Mouse (Mus musculus) thymus, postnatal 25 days (tissue): ENCODE results near the gene Clca3a1.

Source experiments
- DNase-seq: peaks from one replicate; pipeline ENCODE4 v3.0.0; 2022

Clca3a1 gene

DNA sequence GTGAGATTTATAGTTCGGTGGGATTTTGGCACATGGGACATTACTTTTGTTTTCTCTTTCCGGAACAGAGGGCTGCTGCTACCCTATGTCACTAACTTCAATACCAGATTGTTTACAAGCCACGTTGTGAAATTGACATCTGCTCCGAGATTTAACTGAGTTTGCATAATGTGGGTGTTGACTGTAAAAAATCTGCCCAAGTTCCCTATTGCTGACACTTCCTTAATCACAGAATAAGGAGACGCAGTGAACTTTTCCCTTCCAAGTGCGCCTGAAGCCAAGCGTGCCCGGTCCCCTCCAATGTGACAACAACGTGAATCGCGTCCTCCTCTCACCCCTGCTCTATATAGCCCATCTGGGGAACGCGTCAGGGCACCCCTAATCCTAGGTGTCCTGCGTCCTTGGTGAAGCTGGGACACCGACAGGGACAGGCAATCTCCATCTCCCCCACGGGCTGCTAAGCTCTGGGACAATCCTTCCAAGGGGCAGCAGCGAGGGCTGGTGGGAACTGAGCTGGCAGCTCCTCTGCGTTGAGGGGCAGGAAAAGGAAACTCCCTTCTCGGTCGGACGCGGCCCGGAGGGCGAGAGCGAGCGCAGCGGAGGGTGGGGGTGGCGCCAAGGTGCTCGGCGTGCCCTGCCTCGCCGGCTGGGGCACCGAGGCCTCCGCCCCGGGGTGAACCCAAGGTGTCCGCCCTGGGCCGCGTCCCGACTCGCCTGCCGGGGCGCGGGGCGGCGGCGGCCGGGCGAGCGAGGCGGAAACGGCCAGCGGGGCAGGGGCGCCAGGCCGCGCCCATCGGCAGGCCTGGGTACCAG lies 41.5 kb downstream of the Clca3a1 start:
- peak; percentile 83 for DNase-seq

DNA sequence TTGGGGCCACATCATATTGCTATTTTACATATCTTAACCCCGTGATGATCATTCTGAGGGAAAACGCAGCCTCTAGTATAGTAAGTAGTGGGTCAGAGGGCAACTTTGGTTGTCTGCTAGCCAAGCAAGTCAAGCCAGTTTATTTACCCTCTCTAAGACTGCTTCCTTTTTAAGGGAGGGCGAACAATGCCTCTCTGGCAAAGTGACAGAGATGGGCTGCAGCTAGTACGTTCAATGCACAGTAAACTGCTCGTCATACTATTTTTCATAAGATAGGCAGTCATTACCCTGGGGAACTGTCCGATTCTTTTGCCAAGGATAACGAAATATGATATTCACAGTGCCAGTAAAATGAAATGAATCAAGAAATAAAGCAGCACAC lies 42.1 kb downstream of the Clca3a1 start:
- DNase-seq: no peak

DNA sequence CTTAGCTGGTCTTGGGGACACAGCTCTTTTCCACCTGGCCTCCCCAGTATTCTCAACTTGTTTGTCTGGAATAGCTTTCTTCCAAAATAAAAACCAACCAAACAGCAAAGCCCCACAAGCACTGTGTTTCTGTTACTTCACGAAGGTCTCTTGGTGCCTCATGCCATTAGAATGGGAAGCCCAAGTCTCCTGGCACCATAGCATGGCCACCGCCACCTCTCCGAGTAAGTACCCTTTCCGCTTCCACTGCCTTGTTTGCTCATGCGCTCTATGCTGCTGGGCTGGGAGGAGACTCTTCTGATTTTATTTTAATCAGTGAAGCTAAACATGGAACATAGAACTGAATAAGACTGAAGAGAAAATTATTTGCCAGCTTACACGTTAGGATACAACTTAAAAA lies 42.9 kb downstream of the Clca3a1 start:
- no peak for DNase-seq

DNA sequence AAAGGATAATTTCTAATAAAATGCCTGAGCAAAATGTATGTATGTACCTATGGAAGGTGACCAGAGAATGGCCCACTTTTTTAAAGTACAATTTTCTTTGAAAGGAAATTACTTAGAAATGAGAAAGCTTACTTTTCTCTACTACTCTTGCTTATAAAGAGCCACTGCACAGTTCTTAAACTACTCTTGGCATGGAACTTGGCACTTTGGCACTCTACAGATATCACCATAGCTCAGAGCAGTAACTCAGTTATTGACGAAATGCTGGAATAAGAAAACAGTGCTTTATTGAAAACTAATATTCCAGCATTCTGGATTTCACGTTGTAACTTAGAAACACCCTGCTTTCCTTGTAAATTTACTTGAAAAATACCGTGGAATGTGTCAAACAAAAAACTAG lies 43.7 kb downstream of the Clca3a1 start:
- no peak for DNase-seq

DNA sequence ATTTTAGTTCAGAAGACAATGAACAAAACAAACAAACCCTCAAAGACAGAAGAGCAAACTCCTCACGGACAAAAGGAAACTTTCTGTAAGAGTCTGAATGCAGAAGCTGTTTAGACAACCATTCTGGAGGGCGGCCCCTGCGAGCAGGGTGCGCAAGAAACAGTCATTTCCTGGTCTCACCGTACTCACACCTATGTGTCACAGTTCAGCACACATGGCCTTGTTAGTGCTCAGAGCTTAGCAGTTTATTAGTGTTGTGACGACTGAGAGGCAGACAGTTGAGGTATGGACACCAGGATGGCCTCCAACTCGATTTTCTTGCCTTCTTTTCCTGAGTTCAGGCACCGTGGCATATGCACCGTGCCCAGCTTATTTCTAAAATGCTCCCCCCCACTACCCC lies 44.9 kb downstream of the Clca3a1 start:
- no peak for DNase-seq

DNA sequence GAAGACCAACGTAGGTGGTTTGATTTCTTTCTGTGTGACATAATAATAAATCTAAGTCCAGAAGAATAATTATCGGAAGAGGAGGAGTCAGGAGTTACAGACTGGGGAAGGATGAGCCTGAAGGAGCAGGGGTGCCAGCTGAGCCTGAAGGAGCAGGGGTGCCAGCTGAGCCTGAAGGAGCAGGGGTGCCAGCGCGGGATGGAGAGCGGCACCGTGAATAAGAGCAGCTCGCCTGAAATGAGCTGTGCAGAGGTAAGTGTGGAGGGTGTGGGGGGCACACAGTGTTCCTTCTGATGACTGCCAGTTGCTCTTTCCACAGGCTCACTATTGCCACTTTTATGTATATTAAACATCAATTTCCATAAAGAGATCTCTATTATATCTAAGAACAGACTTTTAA lies 45.7 kb downstream of the Clca3a1 start:
- DNase-seq: no peak

DNA sequence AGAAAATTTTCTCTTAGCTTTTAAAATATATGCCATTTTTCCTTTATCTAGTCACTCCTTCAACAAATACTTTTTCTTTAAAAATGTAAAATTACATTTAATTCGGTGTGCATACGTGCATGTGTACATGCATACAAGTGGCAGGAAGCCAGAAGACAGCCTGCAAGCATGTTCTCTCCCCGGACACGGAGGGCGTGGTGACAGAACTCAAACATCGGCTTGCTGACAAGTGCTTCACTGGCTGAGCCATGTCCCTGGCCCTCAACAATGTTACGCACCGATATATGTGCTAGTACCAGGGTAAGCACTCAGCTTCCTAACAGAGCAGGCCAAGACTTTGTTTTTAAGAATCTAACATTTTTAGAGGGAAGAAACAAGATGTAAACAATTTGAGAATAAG lies 46.2 kb downstream of the Clca3a1 start:
- DNase-seq: no peak

DNA sequence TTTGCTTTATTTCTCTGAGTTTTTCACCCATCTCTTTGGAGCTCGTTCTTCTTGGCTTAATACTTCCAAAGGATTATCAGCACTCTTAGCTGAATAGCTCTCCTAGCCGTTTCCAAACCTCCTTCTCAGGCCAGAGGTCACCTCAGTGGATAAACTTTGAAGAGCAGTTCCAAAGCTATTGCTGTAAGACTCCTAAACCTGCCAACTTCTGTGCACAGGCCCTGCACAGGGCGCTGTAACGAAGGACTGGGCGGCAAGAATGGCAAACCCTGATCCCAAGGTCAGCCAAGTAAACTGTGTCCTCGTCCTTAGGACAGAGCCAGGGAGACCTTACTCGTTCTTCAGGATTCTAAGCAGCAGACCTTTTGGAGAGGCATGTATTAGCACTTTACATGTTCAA lies 46.7 kb downstream of the Clca3a1 start:
- no peak for DNase-seq

DNA sequence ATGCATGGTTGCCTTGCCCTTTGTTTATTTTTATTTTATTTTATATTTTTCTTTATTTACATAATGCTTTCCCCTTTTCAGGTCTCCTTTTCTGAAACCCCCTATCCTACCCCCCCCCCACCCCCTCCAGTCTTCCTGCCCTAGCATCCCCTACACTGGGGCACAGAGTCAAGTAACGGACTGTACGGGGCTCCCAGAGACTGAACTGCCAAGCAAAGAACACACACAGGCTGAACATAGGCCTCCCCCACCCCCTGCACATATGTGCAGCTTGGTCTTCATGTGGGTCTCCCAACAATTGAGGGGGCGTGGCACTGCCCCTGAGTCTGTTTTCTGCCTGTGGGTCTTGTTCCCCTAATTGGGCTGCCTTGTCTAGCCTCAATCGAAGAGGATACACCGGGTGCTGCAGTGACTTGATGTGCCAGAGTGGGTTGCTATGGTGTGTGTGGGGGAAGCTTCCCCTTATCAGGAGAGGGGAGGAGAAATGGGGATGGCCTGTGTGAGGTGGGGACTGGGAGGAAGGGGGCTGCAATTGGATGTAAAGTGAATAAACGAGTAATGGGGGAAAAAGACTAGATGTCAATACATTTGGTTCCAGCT lies 49.1 kb downstream of the Clca3a1 start:
- DNase-seq: no peak

DNA sequence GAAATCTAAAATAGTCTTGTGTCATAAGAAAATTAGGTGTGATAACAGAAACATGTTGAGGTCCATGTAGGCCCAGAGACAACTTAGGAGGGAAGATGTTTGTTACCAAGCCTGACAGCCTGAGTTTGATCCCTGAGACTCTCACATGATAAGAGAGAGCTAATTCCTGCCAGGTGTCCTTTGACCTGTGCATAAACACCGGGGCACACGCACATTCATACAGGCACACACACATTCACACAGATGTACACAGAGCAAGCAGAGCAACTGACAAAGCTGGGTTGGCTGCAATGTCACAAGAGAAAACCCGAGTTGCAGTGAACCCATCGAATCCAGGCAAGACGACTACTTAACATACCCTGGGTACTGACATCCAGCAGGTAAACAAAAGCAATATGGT lies 52.2 kb downstream of the Clca3a1 start:
- DNase-seq: no peak

DNA sequence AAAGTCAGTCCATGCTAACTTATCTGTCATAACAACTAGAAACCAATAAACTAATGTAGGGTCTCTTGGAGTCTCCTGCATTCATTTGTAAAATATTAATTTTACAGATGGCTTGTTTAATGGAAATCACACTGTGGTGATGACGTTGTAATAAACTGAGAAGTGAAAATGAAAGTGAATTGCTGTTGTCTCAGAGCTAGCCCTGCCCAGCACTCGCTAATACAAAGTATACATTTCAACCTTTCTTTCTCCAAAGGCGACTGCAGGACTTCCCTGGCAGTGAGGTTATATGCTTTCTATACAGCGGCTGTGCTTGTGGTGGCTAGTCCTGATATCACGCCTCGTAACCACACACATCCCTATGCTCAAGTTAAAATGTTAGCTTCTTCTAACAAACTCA lies 56.8 kb downstream of the Clca3a1 start:
- DNase-seq: no peak

DNA sequence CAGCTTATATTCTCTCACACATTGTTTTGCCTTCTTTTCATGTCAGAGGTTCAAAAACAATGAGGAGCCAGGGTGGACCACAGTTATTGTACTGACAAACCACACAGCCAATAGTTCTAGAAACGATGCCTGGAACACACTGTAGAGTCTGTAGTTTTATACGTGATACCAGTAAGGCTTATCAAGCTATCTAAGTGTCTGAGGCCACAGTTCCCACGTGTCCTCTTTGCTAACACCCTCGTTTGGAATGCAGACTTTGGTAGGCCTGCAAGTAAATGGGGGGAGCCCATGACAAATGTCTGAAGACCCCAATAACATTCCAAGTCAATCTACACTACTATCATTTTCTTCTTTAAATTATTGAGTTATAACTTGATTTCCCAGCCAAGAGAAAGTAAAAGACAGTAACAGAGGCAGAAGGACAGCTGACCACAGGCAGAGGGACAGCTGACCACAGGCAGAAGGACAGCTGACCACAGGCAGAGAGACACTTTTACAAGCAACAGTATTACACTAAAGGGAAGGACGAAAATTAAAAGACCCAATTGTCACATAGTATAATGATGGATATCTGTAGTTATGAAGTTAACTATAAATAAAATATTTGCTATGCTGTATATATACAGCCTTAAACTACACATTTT lies 61.9 kb downstream of the Clca3a1 start:
- no peak for DNase-seq

DNA sequence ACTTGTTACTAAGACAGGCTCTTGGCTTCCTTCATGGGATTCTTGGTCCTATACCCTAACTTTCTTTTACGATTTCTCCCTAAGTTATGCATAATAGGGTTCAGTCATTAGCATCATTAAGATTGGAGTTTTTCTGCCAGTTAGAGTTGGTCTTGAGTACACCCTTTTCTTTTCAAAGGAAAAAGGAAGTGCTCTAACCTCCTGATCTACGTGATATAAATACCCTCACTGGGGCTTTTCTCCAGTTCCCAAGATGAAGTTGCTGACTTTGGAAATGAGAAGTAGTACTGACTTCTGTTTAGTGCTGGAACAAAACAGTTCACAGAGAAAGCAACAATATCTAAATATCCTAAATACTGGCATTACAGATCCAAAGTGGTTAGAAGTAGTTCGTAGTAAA lies 62.8 kb downstream of the Clca3a1 start:
- DNase-seq: no peak

DNA sequence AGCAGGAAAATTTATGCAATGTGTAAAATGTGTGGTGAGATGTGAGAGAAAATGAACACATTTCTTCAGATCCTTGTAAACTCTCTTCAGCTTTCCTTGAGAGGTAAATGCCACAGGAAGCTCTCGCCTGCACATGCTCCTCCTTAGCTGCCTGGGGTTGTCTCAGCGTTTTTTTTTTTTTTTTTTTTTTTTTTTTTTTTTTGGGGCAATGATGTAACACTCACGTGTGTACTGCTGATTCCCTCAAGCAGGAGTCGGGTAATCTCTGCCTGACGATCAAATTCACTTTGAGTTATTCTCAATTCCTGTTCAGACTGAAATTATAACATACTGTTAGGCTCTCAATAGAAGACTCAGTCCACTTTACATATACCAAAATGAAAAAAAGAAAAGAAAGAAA lies 63.6 kb downstream of the Clca3a1 start:
- no peak for DNase-seq

DNA sequence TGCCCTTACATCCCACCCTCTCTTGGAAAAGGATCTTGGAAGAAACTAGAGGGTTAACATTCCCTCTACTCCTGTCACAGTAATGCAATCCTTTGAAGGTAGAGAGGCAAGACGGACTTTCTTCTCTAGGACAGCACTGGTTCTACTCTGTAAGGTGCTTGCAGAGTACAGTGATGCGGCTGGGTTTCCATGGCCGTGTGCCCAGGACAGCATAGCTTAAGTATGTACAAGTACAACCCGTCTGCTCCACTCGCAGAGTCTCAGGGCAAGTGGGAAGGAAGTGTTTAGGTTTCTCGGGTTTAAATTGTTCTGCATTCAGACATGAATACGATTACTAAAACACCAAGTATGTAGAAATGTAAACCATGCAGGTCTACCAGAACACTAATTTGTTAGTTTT lies 65.8 kb downstream of the Clca3a1 start:
- DNase-seq: no peak

DNA sequence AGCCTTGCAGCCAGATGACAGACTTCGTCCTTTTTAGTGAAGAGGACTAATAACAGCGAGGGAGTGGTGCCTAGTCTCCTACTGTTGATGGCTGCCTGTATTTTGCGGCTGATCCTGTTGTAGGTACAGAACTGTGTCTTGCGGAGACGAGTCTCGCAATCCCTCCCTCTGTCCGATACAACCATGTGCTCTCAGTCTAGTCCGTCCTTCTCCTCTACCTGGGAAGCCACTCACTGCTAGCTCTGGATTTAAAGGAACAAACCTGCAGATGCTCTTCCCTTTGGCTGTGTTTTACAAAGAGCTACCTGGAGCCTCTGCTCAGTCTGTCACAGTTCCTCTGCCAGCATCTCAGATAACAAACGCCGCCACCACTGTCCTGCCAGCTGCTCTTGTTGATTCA lies 66.7 kb downstream of the Clca3a1 start:
- no peak for DNase-seq

DNA sequence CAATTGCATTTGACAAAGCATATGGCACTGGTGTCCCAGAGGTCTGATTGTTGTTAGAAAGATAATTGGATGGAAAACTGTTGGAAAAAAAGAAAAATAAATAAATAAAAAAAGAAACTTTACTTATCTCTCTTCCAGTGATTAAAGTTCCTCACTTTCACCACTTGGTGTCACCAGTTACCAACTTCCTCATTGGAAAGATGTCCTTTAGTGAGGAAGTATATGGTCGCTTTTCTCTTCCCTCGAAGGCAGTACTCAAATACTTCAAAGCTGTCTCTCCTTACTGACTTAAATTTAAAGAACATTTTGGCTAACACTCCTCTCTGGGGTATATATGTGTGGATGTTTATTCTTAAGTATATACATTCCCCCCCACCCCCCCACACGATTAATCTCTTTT lies 68.7 kb downstream of the Clca3a1 start:
- DNase-seq: no peak

DNA sequence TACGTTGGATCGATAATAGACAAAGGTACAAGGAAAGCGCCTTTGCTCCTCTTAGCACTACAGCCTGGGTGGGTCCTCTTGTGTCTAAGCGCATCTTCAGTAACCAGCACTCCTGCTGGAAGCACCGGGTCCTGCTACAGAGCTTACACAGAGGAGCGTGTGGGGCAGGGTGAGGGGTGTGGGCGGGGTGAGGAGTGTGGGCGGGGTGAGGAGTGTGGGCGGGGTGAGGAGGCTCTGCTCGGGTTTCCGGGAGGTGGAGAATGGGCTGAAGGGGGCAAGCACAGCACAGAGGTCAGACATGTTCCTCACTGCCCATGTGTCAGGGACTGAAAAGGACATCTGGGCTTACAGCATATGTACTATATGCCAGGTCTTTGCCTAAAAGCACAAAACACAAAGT lies 71.5 kb downstream of the Clca3a1 start:
- no peak for DNase-seq

DNA sequence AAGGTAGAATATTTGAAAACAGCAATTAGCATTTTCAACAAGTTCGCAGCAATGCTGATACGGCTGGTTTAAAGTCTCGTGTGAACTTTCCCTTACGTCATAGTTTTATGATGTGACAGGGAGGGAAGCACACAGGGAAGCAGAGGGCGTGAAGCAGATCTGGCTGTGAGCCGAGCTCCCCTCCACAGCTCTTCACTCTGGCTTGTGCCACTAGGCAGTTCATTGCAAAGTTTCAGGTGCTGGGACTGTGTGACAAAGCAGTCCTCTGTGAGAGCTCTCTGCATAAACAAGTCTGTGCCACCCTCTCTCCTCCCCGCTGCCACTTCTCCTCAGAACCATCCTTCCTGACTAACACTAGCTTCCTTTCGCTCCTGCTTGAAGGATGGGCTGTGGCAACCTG lies 72.5 kb downstream of the Clca3a1 start:
- DNase-seq: no peak

DNA sequence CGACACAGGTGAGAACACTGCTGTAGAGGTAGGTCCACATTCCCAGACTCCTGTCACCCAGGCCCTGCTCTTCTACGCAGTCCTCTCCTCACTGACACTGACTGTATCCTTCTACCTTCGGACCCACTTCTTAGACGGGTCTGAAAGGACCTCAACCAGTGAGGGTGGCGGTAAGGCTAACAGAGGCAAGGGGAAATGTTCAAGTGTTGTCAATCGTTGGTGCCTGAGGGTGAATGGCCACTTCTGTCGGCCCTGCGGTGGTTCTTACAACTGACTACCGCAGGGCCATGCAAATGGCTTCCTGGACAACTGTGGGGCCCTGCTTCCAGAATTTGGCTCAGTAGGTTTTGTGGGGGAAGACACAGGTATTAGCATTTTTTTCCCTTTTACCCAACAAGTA lies 73.2 kb downstream of the Clca3a1 start:
- no peak for DNase-seq

DNA sequence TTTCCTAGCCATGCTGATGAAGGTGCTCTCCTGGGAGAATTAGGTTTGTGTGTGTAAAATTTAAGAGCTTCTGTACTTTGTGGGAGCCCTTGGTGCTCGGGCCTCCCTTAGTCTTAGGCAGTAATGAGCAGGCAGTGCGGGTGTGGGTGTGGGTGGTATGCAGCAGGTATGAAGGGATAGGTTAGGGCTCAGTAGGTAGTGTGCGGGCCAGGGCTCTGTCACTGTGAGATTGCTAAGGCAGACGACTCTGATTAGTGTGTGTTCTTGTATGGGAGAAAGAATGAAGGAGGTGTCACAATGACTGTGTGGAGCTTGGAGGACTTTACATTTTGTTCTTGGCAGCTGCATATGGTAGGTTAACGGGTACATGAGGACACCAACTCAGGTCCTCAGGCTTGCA lies 74.6 kb downstream of the Clca3a1 start:
- no peak for DNase-seq

DNA sequence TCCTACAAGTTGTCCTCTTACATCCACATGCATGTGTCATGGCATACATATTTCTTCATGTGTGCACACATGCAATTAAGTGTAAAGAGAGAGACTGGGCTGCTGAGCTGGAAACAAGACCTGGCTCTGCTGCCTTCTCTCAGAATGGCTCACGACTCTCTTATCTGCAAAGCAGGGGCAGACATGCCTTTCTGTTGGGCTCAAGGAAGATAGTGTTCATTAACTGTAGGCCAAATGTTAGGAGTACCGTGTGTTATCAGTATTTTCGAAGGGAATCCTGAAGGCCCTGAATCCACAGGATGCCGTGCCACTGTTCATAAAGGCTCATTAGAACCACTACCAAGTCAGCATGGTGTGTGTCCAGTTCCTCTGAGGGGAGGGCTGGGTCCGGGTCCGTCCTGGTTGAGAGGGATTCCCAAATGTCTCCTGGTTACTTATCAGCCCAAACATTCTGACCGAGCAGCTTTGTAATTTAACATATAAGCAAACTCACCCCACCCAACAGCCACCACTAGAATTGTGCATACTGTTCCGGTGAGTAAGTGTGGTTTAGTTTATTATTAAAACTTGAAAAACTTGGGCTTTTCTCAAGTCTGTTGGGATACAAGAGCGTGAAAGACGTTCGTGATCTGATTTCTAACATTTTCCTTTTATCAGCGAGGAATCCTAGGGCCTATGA lies 77.5 kb downstream of the Clca3a1 start:
- no peak for DNase-seq

DNA sequence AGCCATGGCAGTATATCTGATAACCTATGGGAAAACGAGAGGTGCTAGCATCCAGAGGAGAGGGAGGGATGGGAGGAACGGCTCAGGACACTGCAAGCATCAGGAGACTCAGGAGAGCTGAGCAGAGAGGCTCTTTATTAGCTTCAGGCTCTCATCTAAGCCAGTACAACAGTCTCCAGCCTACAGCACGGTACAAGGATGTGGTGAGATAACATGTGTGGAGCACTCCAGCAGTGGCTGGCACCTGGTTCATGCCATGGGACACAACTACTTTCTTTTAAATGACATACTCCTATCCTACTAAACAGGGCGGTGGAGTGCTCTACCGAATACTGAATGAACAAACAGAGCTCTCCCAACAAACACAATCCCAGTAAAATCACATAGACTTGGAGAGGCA lies 79.2 kb downstream of the Clca3a1 start:
- no peak for DNase-seq

DNA sequence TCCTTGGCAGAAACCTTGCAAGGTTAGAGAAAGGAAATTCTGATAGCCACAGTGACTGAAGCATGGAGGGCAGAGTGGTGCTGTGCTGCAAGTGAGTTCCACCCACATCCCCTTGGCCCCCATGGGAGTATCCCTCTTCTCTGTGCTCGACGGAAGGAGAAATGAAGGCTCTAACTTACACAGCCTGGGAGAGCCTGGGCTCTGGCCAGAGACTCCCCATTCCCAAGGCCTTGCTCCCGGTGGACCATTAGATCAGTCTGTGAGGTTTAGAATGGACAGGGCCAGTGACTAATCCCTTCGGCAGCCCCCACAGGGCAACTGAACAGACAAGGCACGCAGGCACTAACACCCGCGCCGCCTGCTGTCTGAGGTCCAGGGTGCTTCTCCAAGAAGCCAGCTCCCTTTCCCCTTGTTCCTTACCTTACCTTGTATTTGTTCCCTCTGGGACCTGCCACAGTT lies 81.0 kb downstream of the Clca3a1 start:
- no peak for DNase-seq
